Mouse (Mus musculus): Measurements from ENCODE around the gene Pabpn1.
A peak's percentile ranks its signal among the peaks of the same experiment; 100 is the strongest.

Pabpn1 gene

GRCm38 (mm10) chr14:54893651-54894181 is 1.4 kb downstream of the Pabpn1 start:
- DNase-seq (ENCODE audit: low spot score), result peak; percentile 99

- DNase-seq (ENCODE audit: low spot score), result peak; percentile 59
Observed at GRCm38 (mm10) chr14:54894296-54895151, 2.2 kb downstream of the Pabpn1 start.

- no peak for DNase-seq (ENCODE audit: low spot score)
Observed at GRCm38 (mm10) chr14:54897445-54897844, 5.1 kb downstream of the Pabpn1 start.

GRCm38 (mm10) chr14:54900383-54900782 is 8.1 kb downstream of the Pabpn1 start:
- peak; percentile 90 for DNase-seq (ENCODE audit: low spot score)

- no peak for DNase-seq (ENCODE audit: low spot score)
Observed at GRCm38 (mm10) chr14:54903641-54904040, 11.3 kb downstream of the Pabpn1 start.

GRCm38 (mm10) chr14:54908682-54909081 is 16.4 kb downstream of the Pabpn1 start:
- no peak for DNase-seq (ENCODE audit: low spot score)

GRCm38 (mm10) chr14:54912109-54912850 is 20.0 kb downstream of the Pabpn1 start:
- DNase-seq (ENCODE audit: low spot score), result no peak

GRCm38 (mm10) chr14:54912886-54913285 is 20.6 kb downstream of the Pabpn1 start, which contains the start of gene Slc22a17:
Slc22a17 (minus strand) TSS chr14:54913132.
- DNase-seq (ENCODE audit: low spot score), result peak; percentile 82

GRCm38 (mm10) chr14:54913343-54913742 is 21.0 kb downstream of the Pabpn1 start:
- no peak for DNase-seq (ENCODE audit: low spot score)

GRCm38 (mm10) chr14:54920076-54920685 is 27.9 kb downstream of the Pabpn1 start:
- DNase-seq (ENCODE audit: low spot score), result no peak

GRCm38 (mm10) chr14:54924641-54925348 is 32.5 kb downstream of the Pabpn1 start:
- DNase-seq (ENCODE audit: low spot score), result no peak

GRCm38 (mm10) chr14:54925349-54926342 is 33.3 kb downstream of the Pabpn1 start, which contains the start of gene Efs:
Efs (minus strand) TSS chr14:54926126.
- DNase-seq (ENCODE audit: low spot score), result peak; percentile 53

GRCm38 (mm10) chr14:54926401-54927158 is 34.3 kb downstream of the Pabpn1 start:
- DNase-seq (ENCODE audit: low spot score), result no peak

- DNase-seq (ENCODE audit: low spot score), result no peak
Observed at GRCm38 (mm10) chr14:54927296-54927695, 35.0 kb downstream of the Pabpn1 start.

- no peak for DNase-seq (ENCODE audit: low spot score)
Observed at GRCm38 (mm10) chr14:54929801-54930200, 37.5 kb downstream of the Pabpn1 start.

- DNase-seq (ENCODE audit: low spot score), result no peak
Observed at GRCm38 (mm10) chr14:54930431-54930830, 38.1 kb downstream of the Pabpn1 start.

- DNase-seq (ENCODE audit: low spot score), result no peak
Observed at GRCm38 (mm10) chr14:54932645-54933150, 40.4 kb downstream of the Pabpn1 start, which contains the start of gene Il25. Il25 (plus strand) TSS chr14:54932695.

GRCm38 (mm10) chr14:54935904-54936830 is 43.9 kb downstream of the Pabpn1 start, which contains the start of gene Cmtm5:
Cmtm5 (plus strand) TSS chr14:54936261.
- peak; percentile 87 for DNase-seq (ENCODE audit: low spot score)

Measured in layer of hippocampus, adult 11-12 months (tissue).